Mouse (Mus musculus): Measurements from ENCODE around the gene Klhl7. TPM values are rescaled to one million over a fixed set of nuclear protein-coding genes. Genes with fewer than 3 reads are reported as not detected.

The Klhl7 gene
- polyA plus RNA-seq, 1 experiment from 2014 or later: 52.3 TPM

DNA sequence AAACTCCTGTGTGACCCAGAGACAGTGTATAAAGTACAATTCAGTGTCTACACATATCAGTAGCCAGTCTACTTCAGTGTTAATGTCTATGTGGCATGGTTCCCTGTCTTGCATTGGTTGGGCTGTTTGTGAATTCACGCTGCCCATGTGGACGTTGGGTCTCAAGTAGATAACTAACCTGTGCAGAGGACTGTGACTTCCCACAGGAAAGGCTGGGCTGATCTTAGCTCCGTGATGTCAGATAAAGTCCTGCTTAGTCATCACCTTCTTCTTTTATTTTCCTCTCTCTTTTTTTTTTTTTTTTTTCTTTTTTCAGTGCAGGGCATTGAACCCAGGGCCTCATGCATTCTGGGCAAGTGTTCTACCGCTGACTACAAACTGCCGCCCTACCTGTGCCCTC is 108.1 kb downstream of the Klhl7 start:
- Histone ChIP-seq H3K9ac (ENCODE audit: low read length) (no peak overlapping the region), H3K4me1 (ENCODE audit: control insufficient read depth, insufficient read depth, low read length) (peaks cover 2% of the 10 kb centered on the region; the same call in 1 of the 2 replicates), H3K27me3 (ENCODE audit: control insufficient read depth, insufficient read depth, low read length) (no peaks in the 10 kb centered on the region), H3K27ac (ENCODE audit: low read length) (no peak overlapping the region), H3K9me3 (replicated peaks; ENCODE audit: control insufficient read depth, low read length) (no peaks in the 10 kb centered on the region), H3K4me2 (ENCODE audit: low read depth, low read length) (no peak overlapping the region), H3K4me3 (replicated peaks; ENCODE audit: low read length) (no peak overlapping the region), H3K36me3 (ENCODE audit: control insufficient read depth, insufficient read depth, low read length) (no peaks in the 10 kb centered on the region)
- no peak for ATAC-seq (ENCODE audit: insufficient read depth, low FRiP score)
- whole genome bisulfite sequencing: 77% methylated on average over 5 of the region's 5 CpGs

Other genes starting within 250 kb of the Klhl7 start
- gene Fam126a, start 69.9 kb upstream of the Klhl7 start, polyA plus RNA-seq (2015; fragmentation: Nextera tagmentation; extraction: Ambion mirVana): 15.7 and 19.1 TPM in 2 replicates
- 10.9 and 11.2 TPM in 2 replicates for gene Nupl2, start 64.4 kb downstream of the Klhl7 start, polyA plus RNA-seq (2015; fragmentation: Nextera tagmentation; extraction: Ambion mirVana)

All from stomach, embryonic 16.5 days (tissue).